Mouse (Mus musculus) heart, embryonic 11.5 days (tissue): ENCODE results near the gene Wnt2. TPM values are rescaled to one million over a fixed set of nuclear protein-coding genes. Genes with fewer than 3 reads are reported as not detected.

Experiments
- ATAC-seq: fragments of 200-750 bp; cut with Nextera tagmentation; replicated peaks from 2 replicates; pipeline ENCODE4 v1.8.0; 2017; ENCODE audit warnings: moderate library complexity; ENCODE audit not compliant: insufficient number of reproducible peaks, low FRiP score, low TSS enrichment
- H3K27ac ChIP-seq: fragments of 300-500 bp; sonication (generic); 2 replicates; pipeline ENCODE4 v1.5.1; 2014; ENCODE audit warnings: mild to moderate bottlenecking, low read depth, low read length
- H3K27me3 ChIP-seq: fragments of 300-500 bp; sonication (generic); 2 replicates; pipeline ENCODE4 v1.6.1; 2014; ENCODE audit warnings: mild to moderate bottlenecking, low read length, mixed read lengths; ENCODE audit not compliant: control insufficient read depth, insufficient read depth
- H3K36me3 ChIP-seq: fragments of 300-500 bp; sonication (generic); 2 replicates; pipeline ENCODE4 v1.6.1; 2014; ENCODE audit warnings: mild to moderate bottlenecking, low read length, moderate library complexity, mixed read lengths; ENCODE audit not compliant: control insufficient read depth, insufficient read depth
- H3K4me1 ChIP-seq: fragments of 300-500 bp; sonication (generic); 2 replicates; pipeline ENCODE4 v1.6.1; 2014; ENCODE audit warnings: low read length; ENCODE audit not compliant: control insufficient read depth, insufficient read depth
- H3K4me2 ChIP-seq: fragments of 300-500 bp; sonication (generic); 2 replicates; pipeline ENCODE4 v1.6.1; 2014; ENCODE audit warnings: mild to moderate bottlenecking, moderate library complexity
- H3K4me3 ChIP-seq: fragments of 300-500 bp; sonication (generic); 2 replicates; pipeline ENCODE4 v1.5.1; 2014; ENCODE audit warnings: low read depth, low read length
- H3K9ac ChIP-seq: fragments of 300-500 bp; sonication (generic); 2 replicates; pipeline ENCODE4 v1.6.1; 2014; ENCODE audit warnings: mild to moderate bottlenecking, low read depth, low read length, moderate library complexity
- H3K9me3 ChIP-seq: fragments of 300-500 bp; sonication (generic); replicated peaks from 2 replicates; pipeline ENCODE4 v1.6.1; 2016; ENCODE audit warnings: low read length; ENCODE audit not compliant: control insufficient read depth
- WGBS: fragments of 180-500 bp; shearing (Covaris S2); extraction: QIAGEN DNeasy Blood & Tissue Kit; methylation state at CpG from one replicate; pipeline ENCODE4 v1.1.7; 2014; ENCODE audit not compliant: insufficient replicate concordance; 5-methylcytosine and 5-hydroxymethylcytosine counted together
- polyA plus RNA-seq: library from polyadenylated mRNA; unstranded; fragments of >200 nt; fragmentation: Nextera tagmentation; extraction: Ambion mirVana; gene quantifications from 2 replicates; pipeline ENCODE4 v1.2.1, GENCODE M21; 2014

Gene Wnt2
- polyA plus RNA-seq, 1 experiment from 2014 or later: 12.6 TPM

DNA sequence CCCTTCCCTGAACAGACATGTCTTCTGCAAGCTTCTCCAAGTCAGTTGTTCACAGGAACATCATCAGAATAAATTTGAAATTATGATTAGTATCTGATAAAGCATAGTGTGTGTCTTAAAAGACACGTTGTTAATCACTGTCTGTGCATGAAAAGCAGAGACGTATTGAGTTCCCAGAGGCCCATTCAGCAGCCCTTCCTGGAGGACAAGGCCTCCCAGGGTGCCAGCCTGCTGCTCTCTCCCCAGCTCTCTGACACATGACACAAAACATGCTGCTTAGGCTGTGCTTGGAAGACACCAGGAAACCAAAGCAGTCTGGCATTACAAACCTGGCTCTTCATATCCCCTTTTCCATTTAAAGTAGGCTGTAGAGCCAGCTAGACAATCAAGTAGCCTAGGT, 88.5 kb downstream of the Wnt2 start:
- Histone ChIP-seq H3K9ac (no peak overlapping the region), H3K27me3 (no peaks in the 10 kb centered on the region), H3K4me2 (no peak overlapping the region), H3K9me3 (no peaks in the 10 kb centered on the region), H3K4me1 (peaks cover 34% of the 10 kb centered on the region), H3K27ac (no peak overlapping the region), H3K4me3 (no peak overlapping the region), H3K36me3 (no peaks in the 10 kb centered on the region)
- no peak for ATAC-seq
- WGBS: 14% methylated on average over 2 of the region's 2 CpGs

Other genes with a start within 250 kb of the Wnt2 start
- gene Asz1, start 78.5 kb upstream of the Wnt2 start, polyA plus RNA-seq: 0.20 TPM in 1 of 2 replicates, not detected in the other
- gene Cftr, start 140.1 kb upstream of the Wnt2 start, polyA plus RNA-seq: 0.14 and 0.24 TPM in 2 replicates